Mouse (Mus musculus): ENCODE data around the gene Hmga1b. TPM values are rescaled to one million over a fixed set of nuclear protein-coding genes. Genes with fewer than 3 reads are reported as not detected.
"Not testable (repeated sequence)": the region's sequence is repeated elsewhere in the genome, so short reads cannot be mapped to it uniquely, and the experiment has no call there.

The Hmga1b gene
- 10 to 100 TPM; 21.2 to 40.2 TPM for total RNA-seq (2021)

- intact Hi-C loops (cut with DNase I); DNase-seq (ENCODE audit: low spot score): not testable (repeated sequence)
These were observed at the start of gene Hmga1b for GRCm38 (mm10) chr11:120762672-120763041. Hmga1b (plus strand) TSS chr11:120762794.

DNA sequence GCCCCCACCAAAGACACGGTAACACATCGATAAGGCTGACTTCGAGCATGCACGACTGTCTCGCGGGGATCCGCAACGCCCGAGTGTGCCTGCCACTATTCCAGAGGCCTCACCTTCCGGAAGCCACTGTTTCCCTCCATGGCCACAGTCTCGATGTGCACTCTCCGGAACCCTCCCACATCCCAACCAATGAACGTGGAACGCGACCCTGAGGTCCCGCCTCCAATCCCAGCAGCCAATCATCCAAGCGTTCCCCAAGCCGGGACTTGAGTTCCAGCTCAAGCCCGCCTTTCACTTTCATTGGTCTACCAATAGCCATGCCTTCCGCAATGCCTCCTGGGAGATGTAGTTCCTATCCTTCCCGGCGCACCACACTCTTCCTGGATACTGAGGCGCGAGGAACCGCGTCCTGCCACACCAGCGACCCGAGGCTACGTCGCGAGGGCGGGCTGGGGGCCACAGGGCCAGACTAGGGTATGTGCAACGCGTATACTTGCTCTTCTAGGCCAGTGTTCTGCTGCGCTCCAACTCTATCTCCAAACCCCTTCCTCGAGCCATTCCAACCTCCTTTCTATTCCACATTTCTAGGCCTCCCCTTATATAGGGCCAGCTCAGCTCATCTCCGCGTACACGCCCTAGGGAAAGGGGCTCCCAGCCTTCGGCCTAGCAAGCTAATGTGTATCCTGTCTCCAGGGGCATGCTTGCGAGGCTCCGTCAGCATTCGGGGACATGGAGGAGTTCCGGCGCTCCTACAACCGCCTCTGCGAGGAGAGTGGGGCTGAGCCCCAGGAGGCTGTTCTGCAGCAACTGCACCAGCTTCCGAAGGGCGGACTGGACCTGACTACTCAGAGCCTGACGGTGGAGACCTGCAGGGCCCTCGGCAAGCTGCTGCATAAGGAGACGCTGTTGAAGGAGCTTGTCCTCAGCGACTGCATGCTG, 48.7 kb upstream of the Hmga1b start, which contains the start of the genes Cenpx and Lrrc45:
TSS of gene Cenpx (minus strand) at position 159 of the 939 bp plus-strand sequence.
TSS of gene Lrrc45 (plus strand) at position 346 of the 939 bp plus-strand sequence.
- peak; percentile 97 for DNase-seq (ENCODE audit: low spot score)
- intact Hi-C loops (cut with DNase I): loop anchor here (2.0 to 10.0 kb wide), 2 partner anchors 89 to 199 kb away; partner anchors contain the start of gene Sirt7

DNA sequence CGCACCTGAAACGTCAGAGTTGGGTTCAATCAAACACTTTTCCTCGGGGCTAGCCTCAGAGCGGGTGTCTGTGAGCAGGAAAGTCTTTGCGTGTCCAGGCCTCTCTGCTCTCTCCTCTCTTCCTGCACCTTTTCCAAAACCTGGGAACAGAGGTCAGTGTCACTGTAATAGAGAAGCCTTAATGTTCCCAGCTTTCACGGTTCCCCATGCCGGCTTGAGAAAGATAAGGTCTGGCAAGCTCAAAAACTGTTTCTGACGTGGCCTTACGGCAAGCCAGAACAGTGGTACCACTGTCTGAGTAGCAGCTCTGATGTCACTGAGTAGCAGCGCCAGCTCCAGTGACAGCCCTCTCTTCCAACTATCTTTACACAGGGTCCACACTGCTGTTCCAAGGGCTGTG, 48.0 kb upstream of the Hmga1b start:
- intact Hi-C loops (cut with DNase I): loop anchor here (10.0 kb wide), 1 partner anchor 200 kb away; no protein-coding TSS in a partner anchor
- DNase-seq (ENCODE audit: low spot score): no peak

GRCm38 (mm10) chr11:120715131-120715530, 47.5 kb upstream of the Hmga1b start:
- intact Hi-C loops (cut with DNase I): loop anchor here (5.0 to 10.0 kb wide), 2 partner anchors 200 to 228 kb away; no protein-coding TSS in a partner anchor
- DNase-seq (ENCODE audit: low spot score): no peak

GRCm38 (mm10) chr11:120719242-120719641, 43.4 kb upstream of the Hmga1b start:
- intact Hi-C loops (cut with DNase I): loop anchor here (5.0 to 10.0 kb wide), 2 partner anchors 204 to 232 kb away; no protein-coding TSS in a partner anchor
- DNase-seq (ENCODE audit: low spot score): no peak

GRCm38 (mm10) chr11:120719841-120720376, 42.7 kb upstream of the Hmga1b start:
- intact Hi-C loops (cut with DNase I): loop anchor here (1.0 to 10.0 kb wide), 5 partner anchors 56 to 322 kb away; no protein-coding TSS in a partner anchor
- DNase-seq (ENCODE audit: low spot score): no peak

GRCm38 (mm10) chr11:120720450-120720849, 42.1 kb upstream of the Hmga1b start:
- DNase-seq (ENCODE audit: low spot score): peak; percentile 68
- intact Hi-C loops (cut with DNase I): loop anchor here (1.0 to 5.0 kb wide), 3 partner anchors 56 to 322 kb away; no protein-coding TSS in a partner anchor

- no peak for DNase-seq (ENCODE audit: low spot score)
- intact Hi-C loops (cut with DNase I): loop anchor here (5.0 kb wide), 1 partner anchor 321 kb away; no protein-coding TSS in a partner anchor
These were observed 41.2 kb upstream of the Hmga1b start, which contains the start of gene Rac3 for GRCm38 (mm10) chr11:120721124-120722066. Rac3 (plus strand) TSS chr11:120721470.

DNA sequence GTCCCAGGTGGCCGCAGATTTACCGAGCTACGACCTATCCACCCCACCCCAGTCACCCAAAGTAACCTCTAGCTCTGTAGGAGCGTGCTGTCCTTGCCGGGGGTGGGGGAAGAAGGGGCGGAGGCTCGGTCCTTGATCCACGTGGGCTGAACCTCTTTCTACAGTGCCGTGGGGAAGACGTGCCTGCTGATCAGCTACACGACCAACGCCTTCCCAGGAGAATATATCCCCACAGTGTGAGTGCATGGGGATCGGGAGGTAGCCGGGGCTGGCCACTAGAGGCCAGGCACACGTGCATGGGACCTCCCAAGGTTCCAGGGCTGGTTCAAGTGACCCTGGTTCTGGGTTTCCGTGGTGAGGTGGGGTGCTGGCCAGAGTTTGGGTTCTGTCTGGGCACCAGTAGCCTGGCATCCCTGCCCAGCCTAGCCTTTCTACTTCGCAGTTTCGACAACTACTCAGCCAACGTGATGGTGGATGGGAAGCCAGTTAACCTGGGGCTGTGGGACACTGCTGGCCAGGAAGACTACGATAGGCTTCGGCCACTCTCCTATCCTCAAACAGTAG, 40.4 kb upstream of the Hmga1b start:
- DNase-seq (ENCODE audit: low spot score): no peak
- intact Hi-C loops (cut with DNase I): loop anchor here (5.0 kb wide), 1 partner anchor 320 kb away; no protein-coding TSS in a partner anchor

DNA sequence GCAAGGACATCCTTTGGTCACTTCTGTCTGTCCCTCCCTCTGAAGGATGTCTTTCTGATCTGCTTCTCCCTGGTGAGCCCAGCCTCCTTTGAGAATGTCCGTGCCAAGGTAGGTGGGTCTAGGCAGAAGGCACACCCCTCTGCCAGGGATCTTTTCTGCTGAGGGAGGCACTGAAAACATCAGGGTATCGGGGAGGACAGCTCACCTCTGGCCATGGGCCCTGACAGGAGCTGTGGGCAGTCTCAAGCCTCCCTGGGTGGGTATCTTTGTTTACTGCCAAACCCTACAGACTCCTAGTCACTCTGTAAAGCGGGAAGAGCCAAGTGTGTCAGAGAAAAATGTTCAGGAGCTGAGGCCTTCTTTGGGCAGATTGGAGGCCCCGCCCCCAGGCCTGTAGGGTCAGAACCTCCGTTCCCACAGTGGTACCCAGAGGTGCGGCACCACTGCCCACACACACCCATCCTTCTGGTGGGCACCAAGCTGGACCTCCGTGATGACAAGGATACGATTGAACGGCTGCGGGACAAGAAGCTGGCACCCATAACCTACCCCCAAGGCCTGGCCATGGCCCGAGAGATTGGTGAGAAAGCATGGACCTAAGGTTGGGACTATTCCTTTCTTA, 39.7 kb upstream of the Hmga1b start:
- intact Hi-C loops (cut with DNase I): loop anchor here (5.0 kb wide), 1 partner anchor 319 kb away; no protein-coding TSS in a partner anchor
- no peak for DNase-seq (ENCODE audit: low spot score)

- no peak for DNase-seq (ENCODE audit: low spot score)
- intact Hi-C loops (cut with DNase I): loop anchor here (5.0 kb wide), 1 partner anchor 319 kb away; no protein-coding TSS in a partner anchor
These were observed 39.1 kb upstream of the Hmga1b start for GRCm38 (mm10) chr11:120723509-120723908.

- DNase-seq (ENCODE audit: low spot score): no peak
- intact Hi-C loops (cut with DNase I): no loop called here
These were observed 36.1 kb upstream of the Hmga1b start for GRCm38 (mm10) chr11:120726243-120727168.

DNA sequence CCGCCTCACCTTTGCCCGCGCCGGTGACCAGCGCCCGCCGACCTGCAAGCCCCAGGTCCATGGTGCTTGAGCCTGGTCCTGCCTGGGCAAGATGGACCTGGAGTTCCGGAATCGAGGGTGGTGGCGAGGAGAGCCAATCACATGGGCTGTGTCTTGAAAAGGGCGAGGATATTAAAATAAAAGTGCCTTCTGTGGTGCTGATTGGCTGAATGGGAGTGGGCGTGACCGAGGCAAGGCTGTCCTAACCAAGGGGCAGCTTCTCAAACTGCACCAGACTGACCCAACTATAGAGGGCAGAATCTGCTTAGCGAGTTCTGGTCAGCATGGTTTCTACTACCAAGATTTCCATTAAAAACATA, 35.4 kb upstream of the Hmga1b start, which contains the start of gene Dcxr:
TSS of gene Dcxr (minus strand) at position 113 of the 359 bp plus-strand sequence.
- intact Hi-C loops (cut with DNase I): no loop called here
- DNase-seq (ENCODE audit: low spot score): peak; percentile 86

DNA sequence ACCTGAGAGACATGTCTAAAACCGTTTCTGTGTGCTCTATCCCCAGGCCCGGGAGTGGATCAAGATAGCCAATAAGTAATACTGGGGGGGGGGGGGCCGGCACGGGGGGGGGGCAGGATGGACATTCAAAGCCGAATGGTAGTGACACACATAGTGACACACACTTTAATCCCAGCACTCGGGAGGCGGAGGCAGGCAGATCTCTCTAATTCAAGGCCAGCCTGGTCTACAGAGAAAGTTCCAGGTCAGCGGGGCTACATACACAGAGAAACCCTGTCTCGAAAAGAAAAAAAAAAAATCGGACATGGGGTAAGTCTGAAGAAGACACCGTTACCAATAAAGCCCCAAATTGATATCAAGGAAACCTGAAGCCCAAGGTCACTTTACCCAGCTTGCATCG, 35.0 kb upstream of the Hmga1b start:
- intact Hi-C loops (cut with DNase I): no loop called here
- DNase-seq (ENCODE audit: low spot score): no peak

GRCm38 (mm10) chr11:120728530-120729240, 33.9 kb upstream of the Hmga1b start:
- intact Hi-C loops (cut with DNase I): no loop called here

GRCm38 (mm10) chr11:120729432-120730050, 33.1 kb upstream of the Hmga1b start:
- intact Hi-C loops (cut with DNase I): not testable (repeated sequence)
- peak; percentile 2 for DNase-seq (ENCODE audit: low spot score)

More at GRCm38 (mm10) chr11:120728530-120729240, 33.9 kb upstream of the Hmga1b start:
- no peak for DNase-seq (ENCODE audit: low spot score)
